ENCODE assay signal across 21 mouse cellular contexts in genomic region chr13:98500471-98501125, GRCm38 (mm10). TPM values are rescaled to one million over a fixed set of nuclear protein-coding genes. Genes with fewer than 3 reads are reported as not detected.
DNase-seq lines count a peak whose midpoint lies in the region; ATAC-seq and TF ChIP-seq lines count a peak whose summit lies in the region.
"Had no signal": no experiment of that assay in that cellular context is flagged by ENCODE, and none has a peak within 500 bp of the region (broad histone marks: within the 10 kb centered on the region; RNA-seq: fewer than 3 reads in every experiment).

No protein-coding gene starts in this region.

- H3K4me1 ChIP-seq in heart, embryonic 10.5 days = peaks cover 25% of the 10 kb centered on the region
- H3K4me1 ChIP-seq in heart, adult 2 months (ENCODE audit: control insufficient read depth, insufficient read depth, low read length) = no peaks in the 10 kb centered on the region
- H3K4me1 ChIP-seq in midbrain, embryonic 11.5 days (ENCODE audit: control insufficient read depth, insufficient read depth, low read length) = peaks cover 30% of the 10 kb centered on the region
- peaks cover 40% of the 10 kb centered on the region for H3K4me1 ChIP-seq in midbrain, embryonic 13.5 days (replicated peaks)
- H3K4me1 ChIP-seq in limb, embryonic 10.5 days = peaks cover 54% of the 10 kb centered on the region

- H3K79me2 ChIP-seq in heart, adult 2 months (replicated peaks; ENCODE audit: control insufficient read depth, insufficient read depth, low read length) = no peaks in the 10 kb centered on the region

- H3K27me3 ChIP-seq in heart, embryonic 10.5 days (ENCODE audit: insufficient read depth, poor library complexity, severe bottlenecking) = peaks cover 88% of the 10 kb centered on the region
- H3K27me3 ChIP-seq in heart, adult 2 months (ENCODE audit: control insufficient read depth, insufficient read depth, low read length) = peaks cover 21% of the 10 kb centered on the region
- H3K27me3 ChIP-seq in midbrain, embryonic 11.5 days (ENCODE audit: control insufficient read depth, insufficient read depth, low read length) = peaks cover 86% of the 10 kb centered on the region
- H3K27me3 ChIP-seq in midbrain, embryonic 13.5 days = peaks cover 96% of the 10 kb centered on the region
- peaks cover 80% of the 10 kb centered on the region for H3K27me3 ChIP-seq in limb, embryonic 10.5 days (ENCODE audit: low read depth, poor library complexity, severe bottlenecking)

- no peak for ATAC-seq in midbrain, embryonic 11.5 days (ENCODE audit: low FRiP score)
- no peak for ATAC-seq in midbrain, embryonic 13.5 days
- ATAC-seq: forebrain, embryonic 14.5 days; forebrain, embryonic 16.5 days had no signal

- peak; percentile 58 for DNase-seq in heart, embryonic 10.5 days (ENCODE audit: low spot score)
- DNase-seq in heart, adult 2 months = no peak
- peak; percentile 90 for DNase-seq in midbrain, embryonic 11.5 days (ENCODE audit: low spot score, missing footprints)
- DNase-seq in limb, embryonic 10.5 days (ENCODE audit: low spot score) = peak; percentile 28
- DNase-seq in adrenal gland, adult 8-10 months = no peak
- DNase-seq: adrenal gland, adult 2 months; adrenal gland, postnatal 14 days; adrenal gland, postnatal 36 days; cerebellum, adult 11-12 months; cerebellum, adult 2 months; cerebellum, adult 9-10 months; cerebellum, postnatal 10 days; cerebellum, postnatal 25 days had no signal

- no peaks in the 10 kb centered on the region for H3K36me3 ChIP-seq in heart, embryonic 10.5 days
- no peaks in the 10 kb centered on the region for H3K36me3 ChIP-seq in heart, adult 2 months (ENCODE audit: control insufficient read depth, insufficient read depth, low read length)
- H3K36me3 ChIP-seq in midbrain, embryonic 11.5 days (ENCODE audit: control insufficient read depth, insufficient read depth, low read length) = no peaks in the 10 kb centered on the region
- no peaks in the 10 kb centered on the region for H3K36me3 ChIP-seq in midbrain, embryonic 13.5 days
- no peaks in the 10 kb centered on the region for H3K36me3 ChIP-seq in limb, embryonic 10.5 days
- H3K36me3 ChIP-seq: embryonic facial prominence, embryonic 13.5 days; embryonic facial prominence, embryonic 15.5 days; forebrain, embryonic 10.5 days; forebrain, embryonic 12.5 days had no signal

- H3K9ac ChIP-seq in heart, adult 2 months (ENCODE audit: low read depth, low read length) = no peak overlapping the region
- H3K9ac ChIP-seq in midbrain, embryonic 11.5 days (ENCODE audit: low read length) = no peak overlapping the region
- no peak overlapping the region for H3K9ac ChIP-seq in midbrain, embryonic 13.5 days (replicated peaks)
- H3K9ac ChIP-seq: embryonic facial prominence, embryonic 13.5 days; embryonic facial prominence, embryonic 15.5 days; forebrain, embryonic 12.5 days had no signal

- TF ChIP-seq CTCF in heart, adult 2 months (IDR thresholded peaks at IDR 0.05) = no peak

- TF ChIP-seq EP300 in heart, adult 2 months (IDR thresholded peaks at IDR 0.05; ENCODE audit: insufficient read depth, low read depth, low read length) = no peak

- WGBS in heart, embryonic 10.5 days = 22% methylated on average over 13 of the region's 13 CpGs
- 29% methylated on average over 13 of the region's 13 CpGs for whole genome bisulfite sequencing in heart, adult 2 months
- WGBS in midbrain, embryonic 11.5 days = 22% methylated on average over 13 of the region's 13 CpGs
- WGBS in midbrain, embryonic 13.5 days = 24% methylated on average over 13 of the region's 13 CpGs
- WGBS in limb, embryonic 10.5 days = 16% methylated on average over 13 of the region's 13 CpGs

- no peak overlapping the region for H3K4me3 ChIP-seq in heart, embryonic 10.5 days
- no peak overlapping the region for H3K4me3 ChIP-seq in heart, adult 2 months
- no peak overlapping the region for H3K4me3 ChIP-seq in midbrain, embryonic 11.5 days (ENCODE audit: low read depth, low read length)
- H3K4me3 ChIP-seq in midbrain, embryonic 13.5 days (replicated peaks) = no peak overlapping the region
- H3K4me3 ChIP-seq in limb, embryonic 10.5 days = no peak overlapping the region
- H3K4me3 ChIP-seq: embryonic facial prominence, embryonic 13.5 days; embryonic facial prominence, embryonic 15.5 days; erythroblast, embryonic 14.5 days; forebrain, embryonic 10.5 days; forebrain, embryonic 12.5 days had no signal

- H3K27ac ChIP-seq in heart, embryonic 10.5 days = no peak overlapping the region
- no peak overlapping the region for H3K27ac ChIP-seq in heart, adult 2 months
- H3K27ac ChIP-seq in midbrain, embryonic 11.5 days (ENCODE audit: low read depth, low read length) = no peak overlapping the region
- no peak overlapping the region for H3K27ac ChIP-seq in midbrain, embryonic 13.5 days
- H3K27ac ChIP-seq in limb, embryonic 10.5 days = no peak overlapping the region
- H3K27ac ChIP-seq: embryonic facial prominence, embryonic 13.5 days; embryonic facial prominence, embryonic 15.5 days; forebrain, embryonic 10.5 days; forebrain, embryonic 12.5 days had no signal

- intact Hi-C loops in heart, adult 2 months (cut with DNase I) = no loop called here

- TF ChIP-seq POLR2A in heart, adult 2 months (IDR thresholded peaks at IDR 0.05; ENCODE audit: insufficient read depth, low read depth, low read length) = no peak

- no peaks in the 10 kb centered on the region for H3K9me3 ChIP-seq in heart, embryonic 10.5 days
- no peaks in the 10 kb centered on the region for H3K9me3 ChIP-seq in midbrain, embryonic 11.5 days (ENCODE audit: control insufficient read depth, low read length)
- no peaks in the 10 kb centered on the region for H3K9me3 ChIP-seq in midbrain, embryonic 13.5 days
- no peaks in the 10 kb centered on the region for H3K9me3 ChIP-seq in limb, embryonic 10.5 days (replicated peaks)
- H3K9me3 ChIP-seq: embryonic facial prominence, embryonic 13.5 days; embryonic facial prominence, embryonic 15.5 days; forebrain, embryonic 10.5 days; forebrain, embryonic 12.5 days had no signal

- H3K4me2 ChIP-seq in midbrain, embryonic 11.5 days = no peak overlapping the region
- no peak overlapping the region for H3K4me2 ChIP-seq in midbrain, embryonic 13.5 days (replicated peaks)
- H3K4me2 ChIP-seq: embryonic facial prominence, embryonic 13.5 days; embryonic facial prominence, embryonic 15.5 days; forebrain, embryonic 12.5 days had no signal

RNA-seq across cellular contexts. Expression of gene Gm10320, which starts 8.8 kb away (rescaled TPM):
- polyA plus RNA-seq in heart, embryonic 10.5 days (2016; fragmentation: Nextera tagmentation; extraction: Ambion mirVana) = 0.48 and 0.82 TPM in 2 replicates
- not detected for total RNA-seq in heart, adult 2 months (2021)
- polyA plus RNA-seq in heart, adult 2 months (2012; rRNA removed) = 0.27 TPM in 1 of 2 replicates, not detected in the other
- polyA plus RNA-seq in midbrain, embryonic 11.5 days (2014; fragmentation: Nextera tagmentation; extraction: Ambion mirVana) = 0.88 and 1.0 TPM in 2 replicates
- polyA plus RNA-seq in midbrain, embryonic 13.5 days (2015; fragmentation: Nextera tagmentation; extraction: Ambion mirVana) = 0.51 and 2.4 TPM in 2 replicates
- polyA plus RNA-seq in limb, embryonic 10.5 days (2016; fragmentation: Nextera tagmentation; extraction: Ambion mirVana) = 0.70 and 1.5 TPM in 2 replicates
- under 1 TPM in 2 of 4 experiments, not detected in 2; 0.65 to 0.80 TPM for total RNA-seq in adrenal gland, adult 8-10 months (2022)
- total RNA-seq: adrenal gland, adult 2 months; adrenal gland, postnatal 14 days had no signal

Comparison
In these comparisons a context has a peak if more than half of its experiments do, and no peak if none do; other contexts are left out.
1. DNase-seq: peak in heart, embryonic 10.5 days (single experiment), midbrain, embryonic 11.5 days (single experiment) and limb, embryonic 10.5 days (single experiment); none in heart, adult 2 months (0 of 2) and adrenal gland, adult 8-10 months (single experiment).